Mouse (Mus musculus) liver, adult 2 months (tissue): ENCODE data around the gene Adam10.

Experiments used
- CTCF ChIP-seq: fragments of 200-500 bp; IDR thresholded peaks from 2 replicates; pipeline ENCODE4 v1.5.1; 2011; ENCODE audit warnings: low read depth, low read length, control low read depth
- POLR2A ChIP-seq: fragments of 200-500 bp; IDR thresholded peaks from 2 replicates; pipeline ENCODE4 v1.6.1; 2011; ENCODE audit warnings: low read length, control low read depth; ENCODE audit not compliant: insufficient read depth; ENCODE audit errors: extremely low read depth

- TF ChIP-seq CTCF (no peak), POLR2A (no peak)
Measured at GRCm38 (mm10) chr9:70679132-70680091, 615 bp downstream of the Adam10 start.
